Mouse (Mus musculus) layer of hippocampus, postnatal 10 days (tissue): ENCODE measurements at regions not wholly inside any gene's neighbourhood (a gene's known extent, or its start where the extent isn't known, plus 50 kb on each side); places are given as distances from the start of the nearest gene placed in this dataset.

ENCODE experiments used
- DNase-seq, 2 experiments: peaks; one replicate each; pipeline ENCODE4 v3.0.0; 2021; ENCODE audit warnings: low spot score in 2 of 2

- DNase-seq: no peak
These were observed 426.7 kb upstream of the Sox9 start for GRCm38 (mm10) chr11:112355311-112355710.

- DNase-seq: no peak
These were observed 415.3 kb upstream of the Sox9 start for GRCm38 (mm10) chr11:112366715-112367114.

GRCm38 (mm10) chr11:112370941-112371340, 411.1 kb upstream of the Sox9 start:
- DNase-seq: no peak

- no peak for DNase-seq
These were observed 382.0 kb upstream of the Sox9 start for GRCm38 (mm10) chr11:112400069-112400468.

GRCm38 (mm10) chr11:112407681-112408080, 374.3 kb upstream of the Sox9 start:
- DNase-seq: no peak

- DNase-seq: no peak
These were observed 369.6 kb upstream of the Sox9 start for GRCm38 (mm10) chr11:112412434-112412833.

GRCm38 (mm10) chr11:112442639-112443038, 339.4 kb upstream of the Sox9 start:
- no peak for DNase-seq

GRCm38 (mm10) chr11:112443890-112444289, 338.1 kb upstream of the Sox9 start:
- DNase-seq: no peak

GRCm38 (mm10) chr11:112449632-112450031, 332.4 kb upstream of the Sox9 start:
- no peak for DNase-seq

- no peak for DNase-seq
These were observed 331.8 kb upstream of the Sox9 start for GRCm38 (mm10) chr11:112450227-112450626.

- no peak for DNase-seq
These were observed 323.9 kb upstream of the Sox9 start for GRCm38 (mm10) chr11:112458075-112458474.

GRCm38 (mm10) chr11:112463121-112463520, 318.9 kb upstream of the Sox9 start:
- DNase-seq: no peak

- DNase-seq: no peak
These were observed 317.6 kb upstream of the Sox9 start for GRCm38 (mm10) chr11:112464386-112464785.

- DNase-seq: peak; percentile 13 to 21
These were observed 311.7 kb upstream of the Sox9 start for GRCm38 (mm10) chr11:112470336-112470735.

- no peak for DNase-seq
These were observed 308.8 kb upstream of the Sox9 start for GRCm38 (mm10) chr11:112473237-112473636.

GRCm38 (mm10) chr11:112473681-112474080, 308.3 kb upstream of the Sox9 start:
- no peak for DNase-seq

- DNase-seq: no peak
These were observed 301.7 kb upstream of the Sox9 start for GRCm38 (mm10) chr11:112480360-112480759.

- DNase-seq: peak; percentile 14 to 39
These were observed 280.2 kb upstream of the Sox9 start for GRCm38 (mm10) chr11:112501781-112502180.

- no peak for DNase-seq
These were observed 262.9 kb upstream of the Sox9 start for GRCm38 (mm10) chr11:112519076-112519475.

- no peak for DNase-seq
These were observed 257.0 kb upstream of the Sox9 start for GRCm38 (mm10) chr11:112524983-112525382.

- DNase-seq: no peak
These were observed 239.5 kb upstream of the Sox9 start for GRCm38 (mm10) chr11:112542573-112542972.

- DNase-seq: no peak
These were observed 238.6 kb upstream of the Sox9 start for GRCm38 (mm10) chr11:112543473-112543872.

- DNase-seq: no peak
These were observed 236.6 kb upstream of the Sox9 start for GRCm38 (mm10) chr11:112545231-112546010.
